Mouse (Mus musculus): ENCODE results near the gene A630076J17Rik. TPM values are rescaled to one million over a fixed set of nuclear protein-coding genes. Genes with fewer than 3 reads are reported as not detected.

Gene A630076J17Rik
- total and polyA plus RNA-seq, 3 experiments: not detected

DNA sequence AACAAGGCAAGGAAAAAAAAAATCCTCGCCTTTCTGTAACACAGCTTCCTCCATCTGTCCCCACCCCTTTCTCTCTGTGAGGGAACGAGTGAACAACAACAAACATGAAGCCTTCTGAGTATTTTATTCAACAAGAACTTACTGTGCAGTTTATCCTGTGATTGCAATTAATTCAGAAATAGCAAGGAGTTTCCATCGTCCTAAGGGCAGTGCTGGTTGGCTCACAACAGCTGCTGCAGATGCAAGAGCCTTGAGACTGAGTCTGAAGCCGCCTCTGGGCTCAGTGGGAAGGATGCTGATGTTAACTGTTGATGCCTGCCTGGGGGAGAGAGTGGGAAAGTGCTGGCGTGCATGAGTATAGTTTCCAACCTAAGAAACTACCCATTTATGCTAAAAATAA, 27.5 kb downstream of the A630076J17Rik start:
- DNase-seq (ENCODE audit: low read depth, low spot score): no peak
- Histone ChIP-seq H3K4me3 (ENCODE audit: control insufficient read depth in 1 of 2, insufficient read depth in 1 of 2, low read depth in 2 of 2, low read length in 2 of 2) (no peak overlapping the region), H3K36me3 (ENCODE audit: control insufficient read depth in 1 of 2, insufficient read depth in 2 of 2, low read length in 2 of 2) (no peaks in the 10 kb centered on the region), H3K79me2 (ENCODE audit: control insufficient read depth, insufficient read depth, low read length, poor library complexity) (no peaks in the 10 kb centered on the region), H3K27ac (ENCODE audit: control insufficient read depth, low read depth, low read length) (no peak overlapping the region), H3K9ac (ENCODE audit: control insufficient read depth, low read depth, low read length, poor library complexity, severe bottlenecking) (no peak overlapping the region), H3K27me3 (ENCODE audit: control insufficient read depth in 1 of 2, insufficient read depth in 2 of 2, low read length in 2 of 2) (peaks cover 15 to 16% of the 10 kb centered on the region in 2 experiments), H3K4me1 (ENCODE audit: control insufficient read depth in 1 of 2, insufficient read depth in 2 of 2, low read length in 2 of 2) (no peaks in the 10 kb centered on the region), H3K9me3 (replicated peaks; ENCODE audit: insufficient read depth, low read length) (no peaks in the 10 kb centered on the region)
- TF ChIP-seq MYB (IDR thresholded peaks at IDR 0.05; ENCODE audit: low read depth, low read length) (no peak), CTCF (IDR thresholded peaks at IDR 0.05 in 2 of 3, conservative IDR thresholded peaks at IDR 0.05 in 1 of 3; ENCODE audit: control insufficient read depth in 1 of 3, insufficient read depth in 1 of 3, low read depth in 2 of 3, low read length in 3 of 3, poor library complexity in 1 of 3, severe bottlenecking in 1 of 3) (no peak), MAZ (IDR thresholded peaks at IDR 0.05; ENCODE audit: low read depth, low read length) (no peak), CHD2 (IDR thresholded peaks at IDR 0.05; ENCODE audit: low read length) (no peak), TBP (IDR thresholded peaks at IDR 0.05; ENCODE audit: low read depth, low read length) (no peak), MAFK (IDR thresholded peaks at IDR 0.05; ENCODE audit: borderline replicate concordance, low read depth, low read length) (no peak), ZMIZ1 (IDR thresholded peaks at IDR 0.05; ENCODE audit: low read depth, low read length) (no peak)

GRCm38 (mm10) chr3:107260956-107261850, 30.8 kb downstream of the A630076J17Rik start:
- DNase-seq (ENCODE audit: low read depth, low spot score): no peak
- TF ChIP-seq KAT2A (conservative IDR thresholded peaks at IDR 0.05; ENCODE audit: low read depth, low read length) (no peak), MYC (IDR thresholded peaks at IDR 0.05; ENCODE audit: low read depth, low read length) (no peak)
- Histone ChIP-seq H3K79me2 (ENCODE audit: control insufficient read depth, insufficient read depth, low read length, poor library complexity) (no peaks in the 10 kb centered on the region), H3K27ac (ENCODE audit: control insufficient read depth, low read depth, low read length) (no peak overlapping the region), H3K9me3 (replicated peaks; ENCODE audit: insufficient read depth, low read length) (no peaks in the 10 kb centered on the region), H3K27me3 (ENCODE audit: control insufficient read depth in 1 of 2, insufficient read depth in 2 of 2, low read length in 2 of 2) (peaks cover 19 to 23% of the 10 kb centered on the region in 2 experiments), H3K4me3 (ENCODE audit: control insufficient read depth in 1 of 2, insufficient read depth in 1 of 2, low read depth in 2 of 2, low read length in 2 of 2) (no peak overlapping the region), H3K4me1 (ENCODE audit: control insufficient read depth in 1 of 2, insufficient read depth in 2 of 2, low read length in 2 of 2) (no peaks in the 10 kb centered on the region), H3K9ac (ENCODE audit: control insufficient read depth, low read depth, low read length, poor library complexity, severe bottlenecking) (no peak overlapping the region), H3K36me3 (ENCODE audit: control insufficient read depth in 1 of 2, insufficient read depth in 2 of 2, low read length in 2 of 2) (no peaks in the 10 kb centered on the region)

DNA sequence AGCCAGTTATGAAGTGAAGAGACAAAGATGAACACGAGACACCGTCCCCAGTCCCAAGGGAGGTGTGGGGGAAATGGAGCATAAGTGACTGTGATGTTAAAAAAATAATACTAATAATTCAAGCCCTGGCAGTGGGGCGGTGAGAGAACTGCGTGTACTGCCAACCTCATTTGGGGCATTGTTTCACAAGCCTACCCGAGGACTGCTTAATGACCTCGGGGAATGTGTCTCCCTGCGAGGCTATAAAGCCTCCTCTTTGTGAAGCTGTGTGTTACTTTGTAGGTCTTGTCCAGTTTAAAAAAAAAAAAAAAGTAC, 31.4 kb downstream of the A630076J17Rik start:
- Histone ChIP-seq H3K4me1 (ENCODE audit: control insufficient read depth in 1 of 2, insufficient read depth in 2 of 2, low read length in 2 of 2) (no peaks in the 10 kb centered on the region), H3K79me2 (ENCODE audit: control insufficient read depth, insufficient read depth, low read length, poor library complexity) (no peaks in the 10 kb centered on the region), H3K27me3 (ENCODE audit: control insufficient read depth in 1 of 2, insufficient read depth in 2 of 2, low read length in 2 of 2) (peaks cover 19 to 23% of the 10 kb centered on the region in 2 experiments), H3K9ac (ENCODE audit: control insufficient read depth, low read depth, low read length, poor library complexity, severe bottlenecking) (no peak overlapping the region), H3K9me3 (replicated peaks; ENCODE audit: insufficient read depth, low read length) (no peaks in the 10 kb centered on the region), H3K36me3 (ENCODE audit: control insufficient read depth in 1 of 2, insufficient read depth in 2 of 2, low read length in 2 of 2) (no peaks in the 10 kb centered on the region), H3K4me3 (ENCODE audit: control insufficient read depth in 1 of 2, insufficient read depth in 1 of 2, low read depth in 2 of 2, low read length in 2 of 2) (no peak overlapping the region), H3K27ac (ENCODE audit: control insufficient read depth, low read depth, low read length) (no peak overlapping the region)
- no peak for TF ChIP-seq HCFC1 (IDR thresholded peaks at IDR 0.05; ENCODE audit: low read depth, low read length)
- TF ChIP-seq KAT2A (conservative IDR thresholded peaks at IDR 0.05; ENCODE audit: low read depth, low read length): no peak
- TF ChIP-seq NRF1 (IDR thresholded peaks at IDR 0.05; ENCODE audit: insufficient read depth, low read depth, low read length, poor library complexity, severe bottlenecking): no peak
- TF ChIP-seq CHD1 (IDR thresholded peaks at IDR 0.05; ENCODE audit: low read depth, low read length): no peak
- TF ChIP-seq TCF12 (IDR thresholded peaks at IDR 0.05; ENCODE audit: low read depth, low read length): no peak
- DNase-seq (ENCODE audit: low read depth, low spot score): no peak
